Mouse (Mus musculus) hindbrain, embryonic 15.5 days (tissue): Measurements from ENCODE around the gene Nova2. TPM values are rescaled to one million over a fixed set of nuclear protein-coding genes. Genes with fewer than 3 reads are reported as not detected.

Source experiments
- ATAC-seq: fragments of 200-750 bp; cut with Nextera tagmentation; 2 replicates; pipeline ENCODE4 v1.8.0; 2017; ENCODE audit warnings: low read depth, moderate number of reproducible peaks, moderate TSS enrichment; ENCODE audit not compliant: low FRiP score
- H3K27ac ChIP-seq: fragments of 300-500 bp; sonication (generic); replicated peaks from 2 replicates; pipeline ENCODE4 v1.5.1; 2015; ENCODE audit warnings: mild to moderate bottlenecking, inconsistent platforms
- H3K27me3 ChIP-seq: fragments of 300-500 bp; sonication (generic); 2 replicates; pipeline ENCODE4 v1.6.1; 2015; ENCODE audit warnings: control low read depth, inconsistent platforms
- H3K36me3 ChIP-seq: fragments of 300-500 bp; sonication (generic); 2 replicates; pipeline ENCODE4 v1.6.1; 2015; ENCODE audit warnings: control low read depth, inconsistent platforms
- H3K4me1 ChIP-seq: fragments of 300-500 bp; sonication (generic); replicated peaks from 2 replicates; pipeline ENCODE4 v1.6.1; 2015; ENCODE audit warnings: control low read depth, inconsistent platforms
- H3K4me2 ChIP-seq: fragments of 300-500 bp; sonication (generic); 2 replicates; pipeline ENCODE4 v1.6.1; 2015; ENCODE audit warnings: moderate library complexity, mild to moderate bottlenecking, inconsistent platforms
- H3K4me3 ChIP-seq: fragments of 300-500 bp; sonication (generic); 2 replicates; pipeline ENCODE4 v1.5.1; 2015; ENCODE audit warnings: mild to moderate bottlenecking, inconsistent platforms
- H3K9ac ChIP-seq: fragments of 300-500 bp; sonication (generic); 2 replicates; pipeline ENCODE4 v1.6.1; 2015; ENCODE audit warnings: inconsistent platforms
- H3K9me3 ChIP-seq: fragments of 300-500 bp; sonication (generic); 2 replicates; pipeline ENCODE4 v1.6.1; 2016; ENCODE audit warnings: control low read depth, inconsistent platforms
- WGBS: fragments of 180-500 bp; shearing (Covaris S2); methylation state at CpG from one replicate; pipeline ENCODE4 v1.1.7; 2015; 5-methylcytosine and 5-hydroxymethylcytosine counted together
- polyA plus RNA-seq: library from polyadenylated mRNA; unstranded; fragments of >200 nt; fragmentation: Nextera tagmentation; extraction: Ambion mirVana; gene quantifications from 2 replicates; pipeline ENCODE4 v1.2.1, GENCODE M21; 2015

Nova2 gene
- polyA plus RNA-seq, 1 experiment from 2014 or later: 12.5 TPM

GRCm38 (mm10) chr7:19004631-19005079 is 79.0 kb downstream of the Nova2 start:
- Histone ChIP-seq H3K4me1 (peaks cover 51% of the 10 kb centered on the region), H3K9me3 (no peaks in the 10 kb centered on the region), H3K27me3 (no peaks in the 10 kb centered on the region), H3K4me2 (peak overlapping the region; percentile 97), H3K27ac (peak overlapping the region; percentile 94), H3K4me3 (peak overlapping the region; percentile 85), H3K36me3 (peaks cover 13% of the 10 kb centered on the region), H3K9ac (peak overlapping the region; percentile 95)
- 6% methylated on average over 34 of the region's 34 CpGs for WGBS
- no peak for ATAC-seq

GRCm38 (mm10) chr7:19005417-19006121 is 79.9 kb downstream of the Nova2 start:
- no peaks in the 10 kb centered on the region for H3K27me3 ChIP-seq
- H3K4me2 ChIP-seq: peak overlapping the region; percentile 97
- peaks cover 46% of the 10 kb centered on the region for H3K4me1 ChIP-seq
- peaks cover 13% of the 10 kb centered on the region for H3K36me3 ChIP-seq
- H3K27ac ChIP-seq: no peak overlapping the region
- no peaks in the 10 kb centered on the region for H3K9me3 ChIP-seq
- peak overlapping the region; percentile 85 for H3K4me3 ChIP-seq
- 0 out of 2 replicates have a peak overlapping the region, but pooled peaks have one; percentile 95 for H3K9ac ChIP-seq
- ATAC-seq: no peak
- WGBS: 78% methylated on average over 34 of the region's 34 CpGs

- ATAC-seq: no peak
Measured at GRCm38 (mm10) chr7:19006476-19006875, 80.8 kb downstream of the Nova2 start.

GRCm38 (mm10) chr7:19007026-19007977 is 81.6 kb downstream of the Nova2 start:
- H3K4me2 ChIP-seq: 0 out of 2 replicates have a peak overlapping the region, but pooled peaks have one; percentile 97
- H3K9ac ChIP-seq: no peak overlapping the region
- 77% methylated on average over 13 of the region's 13 CpGs for WGBS
- H3K4me1 ChIP-seq: peaks cover 46% of the 10 kb centered on the region
- ATAC-seq: no peak
- no peaks in the 10 kb centered on the region for H3K9me3 ChIP-seq
- peaks cover 13% of the 10 kb centered on the region for H3K36me3 ChIP-seq
- H3K27me3 ChIP-seq: no peaks in the 10 kb centered on the region
- no peak overlapping the region for H3K27ac ChIP-seq
- no peak overlapping the region for H3K4me3 ChIP-seq

More at GRCm38 (mm10) chr7:19006476-19006875, 80.8 kb downstream of the Nova2 start:
- Histone ChIP-seq H3K9me3 (no peaks in the 10 kb centered on the region), H3K4me2 (peak overlapping the region; percentile 97; the same call in 1 of the 2 replicates), H3K27ac (no peak overlapping the region), H3K9ac (no peak overlapping the region), H3K4me1 (peaks cover 45% of the 10 kb centered on the region), H3K27me3 (no peaks in the 10 kb centered on the region), H3K4me3 (0 out of 2 replicates have a peak overlapping the region, but pooled peaks have one; percentile 11), H3K36me3 (peaks cover 13% of the 10 kb centered on the region)
- 7% methylated on average over 12 of the region's 12 CpGs for WGBS

GRCm38 (mm10) chr7:19010581-19010980 is 84.9 kb downstream of the Nova2 start:
- WGBS: 80% methylated on average over 7 of the region's 7 CpGs
- no peak overlapping the region for H3K9ac ChIP-seq

GRCm38 (mm10) chr7:19012025-19012621 is 86.4 kb downstream of the Nova2 start:
- H3K4me2 ChIP-seq: peak overlapping the region; percentile 52
- no peak for ATAC-seq
- no peaks in the 10 kb centered on the region for H3K9me3 ChIP-seq
- H3K27me3 ChIP-seq: no peaks in the 10 kb centered on the region
- H3K36me3 ChIP-seq: peaks cover under 1% of the 10 kb centered on the region
- no peak overlapping the region for H3K27ac ChIP-seq
- 3% methylated on average over 27 of the region's 31 CpGs for WGBS
- H3K9ac ChIP-seq: peak overlapping the region; percentile 29; the same call in 1 of the 2 replicates
- H3K4me1 ChIP-seq: peaks cover 13% of the 10 kb centered on the region
- peak overlapping the region; percentile 21; the same call in 1 of the 2 replicates for H3K4me3 ChIP-seq

More at GRCm38 (mm10) chr7:19010581-19010980, 84.9 kb downstream of the Nova2 start:
- no peaks in the 10 kb centered on the region for H3K9me3 ChIP-seq
- no peak overlapping the region for H3K4me2 ChIP-seq
- peaks cover 28% of the 10 kb centered on the region for H3K4me1 ChIP-seq
- peaks cover 10% of the 10 kb centered on the region for H3K36me3 ChIP-seq
- ATAC-seq: no peak
- H3K27ac ChIP-seq: no peak overlapping the region
- H3K4me3 ChIP-seq: no peak overlapping the region
- H3K27me3 ChIP-seq: no peaks in the 10 kb centered on the region

GRCm38 (mm10) chr7:19012882-19013281 is 87.2 kb downstream of the Nova2 start:
- 51% methylated on average over 2 of the region's 2 CpGs for WGBS

GRCm38 (mm10) chr7:19014452-19014851 is 88.8 kb downstream of the Nova2 start:
- Histone ChIP-seq H3K9me3 (no peaks in the 10 kb centered on the region), H3K27me3 (peaks cover under 1% of the 10 kb centered on the region; the same call in 1 of the 2 replicates), H3K9ac (no peak overlapping the region), H3K4me1 (peaks cover 8% of the 10 kb centered on the region), H3K36me3 (no peaks in the 10 kb centered on the region), H3K4me2 (no peak overlapping the region), H3K4me3 (no peak overlapping the region), H3K27ac (no peak overlapping the region)
- 69% methylated on average over 15 of the region's 15 CpGs for WGBS
- ATAC-seq: no peak

More at GRCm38 (mm10) chr7:19012882-19013281, 87.2 kb downstream of the Nova2 start:
- H3K27me3 ChIP-seq: no peaks in the 10 kb centered on the region
- no peak overlapping the region for H3K27ac ChIP-seq
- H3K4me2 ChIP-seq: no peak overlapping the region
- no peaks in the 10 kb centered on the region for H3K9me3 ChIP-seq
- H3K4me3 ChIP-seq: no peak overlapping the region
- no peaks in the 10 kb centered on the region for H3K36me3 ChIP-seq
- peaks cover 8% of the 10 kb centered on the region for H3K4me1 ChIP-seq
- no peak for ATAC-seq
- H3K9ac ChIP-seq: no peak overlapping the region

Other genes starting within 250 kb of the Nova2 start
- 0.08 TPM in 1 of 2 replicates, not detected in the other for gene Psg20, start 239.7 kb upstream of the Nova2 start, polyA plus RNA-seq
- not detected in 2 replicates for gene Psg22, start 207.8 kb upstream of the Nova2 start, polyA plus RNA-seq
- not detected in 2 replicates for gene Psg19, start 127.4 kb upstream of the Nova2 start, polyA plus RNA-seq
- gene Psg17, start 104.3 kb upstream of the Nova2 start, polyA plus RNA-seq: 0.06 TPM in 1 of 2 replicates, not detected in the other
- gene Mill2, start 85.9 kb upstream of the Nova2 start, polyA plus RNA-seq: 0.44 and 1.3 TPM in 2 replicates
- gene Pglyrp1, start 54.6 kb upstream of the Nova2 start, polyA plus RNA-seq: 22.9 and 25.9 TPM in 2 replicates
- 29.7 and 30.6 TPM in 2 replicates for gene Ccdc61, start 15.5 kb upstream of the Nova2 start, polyA plus RNA-seq
- 0.53 and 0.83 TPM in 2 replicates for gene Nanos2, start 61.5 kb downstream of the Nova2 start, polyA plus RNA-seq
- gene Mypop, start 65.4 kb downstream of the Nova2 start, polyA plus RNA-seq: 6.9 and 7.2 TPM in 2 replicates
- 31.6 and 35.2 TPM in 2 replicates for gene Irf2bp1, start 78.2 kb downstream of the Nova2 start, polyA plus RNA-seq
- gene Foxa3, start 97.7 kb downstream of the Nova2 start, polyA plus RNA-seq: 0.08 TPM in 1 of 2 replicates, not detected in the other
- gene Sympk, start 98.5 kb downstream of the Nova2 start, polyA plus RNA-seq: 27.5 and 30.1 TPM in 2 replicates
- 0.16 and 0.31 TPM in 2 replicates for gene Rsph6a, start 128.8 kb downstream of the Nova2 start, polyA plus RNA-seq
- 36.2 and 42.5 TPM in 2 replicates for gene Dmwd, start 150.3 kb downstream of the Nova2 start, polyA plus RNA-seq
- gene Dmpk, start 158.0 kb downstream of the Nova2 start, polyA plus RNA-seq: 10.5 and 10.9 TPM in 2 replicates
- gene Six5, start 168.7 kb downstream of the Nova2 start, polyA plus RNA-seq: 2.5 and 2.6 TPM in 2 replicates
- 6.9 and 8.1 TPM in 2 replicates for gene Gm4969, start 192.5 kb downstream of the Nova2 start, polyA plus RNA-seq
- gene Fbxo46, start 194.0 kb downstream of the Nova2 start, polyA plus RNA-seq: 16.2 and 16.6 TPM in 2 replicates
- 21.7 and 24.2 TPM in 2 replicates for gene Qpctl, start 223.4 kb downstream of the Nova2 start, polyA plus RNA-seq
- gene Snrpd2, start 223.8 kb downstream of the Nova2 start, polyA plus RNA-seq: 116 and 118 TPM in 2 replicates
- 2.1 TPM in 2 replicates for gene Gipr, start 240.2 kb downstream of the Nova2 start, polyA plus RNA-seq